Mouse (Mus musculus) midbrain, embryonic 14.5 days (tissue): ENCODE measurements around the gene Kif6. TPM values are rescaled to one million over a fixed set of nuclear protein-coding genes. Genes with fewer than 3 reads are reported as not detected.

ENCODE experiments used
- ATAC-seq: fragments of 200-750 bp; cut with Nextera tagmentation; 2 replicates; pipeline ENCODE4 v1.8.0; 2017; ENCODE audit warnings: moderate number of reproducible peaks, moderate library complexity; ENCODE audit not compliant: low FRiP score, low TSS enrichment
- DNase-seq: peaks from one replicate; pipeline ENCODE4 v3.0.0-alpha.2; 2015
- H3K27ac ChIP-seq: fragments of 300-500 bp; sonication (generic); replicated peaks from 2 replicates; pipeline ENCODE4 v1.5.1; 2014; ENCODE audit warnings: mild to moderate bottlenecking, low read depth, low read length, moderate library complexity
- H3K27me3 ChIP-seq: fragments of 300-500 bp; sonication (generic); 2 replicates; pipeline ENCODE4 v1.6.1; 2014; ENCODE audit warnings: low read length, control low read depth, mixed read lengths; ENCODE audit not compliant: control insufficient read depth, insufficient read depth
- H3K36me3 ChIP-seq: fragments of 300-500 bp; sonication (generic); 2 replicates; pipeline ENCODE4 v1.6.1; 2014; ENCODE audit warnings: low read length, control low read depth; ENCODE audit not compliant: control insufficient read depth, insufficient read depth
- H3K4me1 ChIP-seq: fragments of 300-500 bp; sonication (generic); 2 replicates; pipeline ENCODE4 v1.6.1; 2014; ENCODE audit warnings: mild to moderate bottlenecking, antibody characterized with exemption, low read length, control low read depth; ENCODE audit not compliant: control insufficient read depth, insufficient read depth
- H3K4me2 ChIP-seq: fragments of 300-500 bp; sonication (generic); 2 replicates; pipeline ENCODE4 v1.6.1; 2014; ENCODE audit warnings: mild to moderate bottlenecking, low read length, moderate library complexity
- H3K4me3 ChIP-seq: fragments of 300-500 bp; sonication (generic); replicated peaks from 2 replicates; pipeline ENCODE4 v1.5.1; 2014; ENCODE audit warnings: low read depth, low read length
- H3K9ac ChIP-seq: fragments of 300-500 bp; sonication (generic); replicated peaks from 2 replicates; pipeline ENCODE4 v1.6.1; 2014; ENCODE audit warnings: mild to moderate bottlenecking, low read length, moderate library complexity
- H3K9me3 ChIP-seq: fragments of 300-500 bp; sonication (generic); 2 replicates; pipeline ENCODE4 v1.6.1; 2016; ENCODE audit warnings: low read length, control low read depth, mixed read lengths; ENCODE audit not compliant: control insufficient read depth
- WGBS: fragments of 180-500 bp; shearing (Covaris S2); extraction: QIAGEN DNeasy Blood & Tissue Kit; methylation state at CpG from one replicate; pipeline ENCODE4 v1.1.7; 2014; 5-methylcytosine and 5-hydroxymethylcytosine counted together
- polyA plus RNA-seq: library from polyadenylated mRNA; unstranded; fragments of >200 nt; fragmentation: Nextera tagmentation; extraction: Ambion mirVana; gene quantifications from 2 replicates; pipeline ENCODE4 v1.2.1, GENCODE M21; 2014

Kif6 gene
- polyA plus RNA-seq, 1 experiment from 2014 or later, result 2.4 TPM

- Histone ChIP-seq H3K27me3 (no peaks in the 10 kb centered on the region), H3K9ac (no peak overlapping the region), H3K4me3 (no peak overlapping the region), H3K4me2 (no peak overlapping the region), H3K36me3 (no peaks in the 10 kb centered on the region), H3K27ac (no peak overlapping the region), H3K4me1 (peaks cover 8% of the 10 kb centered on the region; the same call in 1 of the 2 replicates), H3K9me3 (no peaks in the 10 kb centered on the region)
- 36% methylated on average over 5 of the region's 5 CpGs for WGBS
- ATAC-seq, result peak; percentile 46; the same call in 1 of the 2 replicates
- peak; percentile 51 for DNase-seq
Observed at GRCm38 (mm10) chr17:49816067-49816565, 201.2 kb downstream of the Kif6 start.

DNA sequence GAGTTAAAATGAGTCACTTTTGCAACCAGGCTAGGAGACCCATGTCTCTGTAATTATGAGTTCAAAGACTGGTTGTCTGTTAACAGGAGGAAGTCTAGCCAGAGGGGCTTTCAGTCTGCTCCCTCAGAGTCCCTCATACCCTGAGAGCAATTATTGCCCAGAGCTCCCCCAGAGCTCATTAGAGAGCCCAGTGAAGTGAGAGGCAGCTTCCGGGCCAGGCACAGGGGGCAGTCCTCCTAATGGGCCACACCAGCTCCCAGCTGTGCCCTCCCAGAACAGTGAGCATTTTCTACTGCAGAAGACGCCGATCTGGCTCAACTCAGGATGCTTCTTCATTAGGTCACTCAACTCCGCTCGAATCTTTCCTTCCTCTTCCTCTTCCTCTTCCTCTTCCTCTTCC, 201.8 kb downstream of the Kif6 start:
- DNase-seq (peak; percentile 50), ATAC-seq (peak; percentile 62; the same call in 1 of the 2 replicates)
- Histone ChIP-seq H3K4me1 (peaks cover 8% of the 10 kb centered on the region; the same call in 1 of the 2 replicates), H3K4me2 (no peak overlapping the region), H3K36me3 (no peaks in the 10 kb centered on the region), H3K4me3 (no peak overlapping the region), H3K27me3 (no peaks in the 10 kb centered on the region), H3K27ac (no peak overlapping the region), H3K9me3 (no peaks in the 10 kb centered on the region), H3K9ac (no peak overlapping the region)
- 48% methylated on average over 5 of the region's 5 CpGs for WGBS

DNA sequence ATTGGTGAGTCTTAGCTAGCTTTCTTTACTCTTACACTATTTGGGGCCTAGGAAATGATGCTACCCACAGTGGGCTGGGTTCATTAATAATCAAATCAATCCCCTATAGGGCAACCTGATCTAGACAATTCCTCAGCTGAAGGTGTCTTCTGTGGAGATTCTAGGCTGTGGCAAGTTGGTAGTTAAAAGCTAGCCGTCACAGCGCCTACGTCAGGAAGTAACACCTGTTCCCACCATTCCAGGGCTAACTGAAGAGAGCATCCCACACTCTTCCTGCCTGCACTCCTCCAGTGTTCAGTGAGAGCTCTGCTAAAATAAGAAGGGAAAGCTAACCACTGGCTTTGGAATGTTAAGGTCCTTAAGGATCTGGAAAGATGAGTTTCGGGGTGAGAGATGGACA, 205.3 kb downstream of the Kif6 start:
- Histone ChIP-seq H3K9ac (no peak overlapping the region), H3K9me3 (no peaks in the 10 kb centered on the region), H3K36me3 (no peaks in the 10 kb centered on the region), H3K27me3 (no peaks in the 10 kb centered on the region), H3K4me3 (no peak overlapping the region), H3K4me2 (no peak overlapping the region), H3K27ac (no peak overlapping the region), H3K4me1 (peaks cover 8% of the 10 kb centered on the region; the same call in 1 of the 2 replicates)
- ATAC-seq (no peak), DNase-seq (no peak)
- 97% methylated on average over 4 of the region's 4 CpGs for WGBS

DNA sequence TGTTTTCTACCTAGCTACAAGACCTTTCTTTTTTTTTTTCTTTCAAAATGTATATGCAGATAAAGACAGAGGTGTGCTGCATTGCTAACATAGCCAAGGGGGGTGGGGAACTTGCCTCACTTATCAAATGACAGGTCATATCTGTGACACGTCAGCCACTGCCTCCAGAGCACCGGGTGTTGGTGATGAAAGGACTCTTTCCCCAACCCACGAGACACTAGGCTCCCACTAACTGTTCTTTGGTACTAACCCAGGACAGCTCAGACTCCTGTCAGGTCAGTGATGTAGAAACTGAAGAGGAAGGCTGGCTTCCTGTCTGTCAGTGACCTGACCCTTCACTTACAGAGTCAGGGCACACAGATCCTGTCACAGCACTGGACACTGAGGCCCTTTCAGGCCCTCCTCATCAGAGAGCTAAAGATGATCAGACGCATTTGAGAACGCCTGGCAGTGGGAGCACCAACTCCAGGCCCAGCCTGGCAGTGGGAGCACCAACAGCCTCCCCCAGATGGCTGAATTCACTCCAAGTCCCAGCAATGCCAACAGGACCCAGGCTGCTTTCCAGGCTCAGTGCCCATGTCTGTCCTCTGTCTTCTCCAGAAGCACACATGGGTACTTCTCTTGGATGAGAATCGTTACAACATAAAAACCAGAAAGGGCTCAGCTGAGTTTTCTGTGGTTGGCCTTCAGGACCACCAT, 209.4 kb downstream of the Kif6 start:
- H3K4me2 ChIP-seq, result no peak overlapping the region
- H3K4me3 ChIP-seq, result no peak overlapping the region
- ATAC-seq, result no peak
- no peaks in the 10 kb centered on the region for H3K4me1 ChIP-seq
- no peaks in the 10 kb centered on the region for H3K9me3 ChIP-seq
- H3K9ac ChIP-seq, result no peak overlapping the region
- no peak overlapping the region for H3K27ac ChIP-seq
- no peaks in the 10 kb centered on the region for H3K36me3 ChIP-seq
- H3K27me3 ChIP-seq, result no peaks in the 10 kb centered on the region
- no peak for DNase-seq
- 76% methylated on average over 6 of the region's 6 CpGs for WGBS

DNA sequence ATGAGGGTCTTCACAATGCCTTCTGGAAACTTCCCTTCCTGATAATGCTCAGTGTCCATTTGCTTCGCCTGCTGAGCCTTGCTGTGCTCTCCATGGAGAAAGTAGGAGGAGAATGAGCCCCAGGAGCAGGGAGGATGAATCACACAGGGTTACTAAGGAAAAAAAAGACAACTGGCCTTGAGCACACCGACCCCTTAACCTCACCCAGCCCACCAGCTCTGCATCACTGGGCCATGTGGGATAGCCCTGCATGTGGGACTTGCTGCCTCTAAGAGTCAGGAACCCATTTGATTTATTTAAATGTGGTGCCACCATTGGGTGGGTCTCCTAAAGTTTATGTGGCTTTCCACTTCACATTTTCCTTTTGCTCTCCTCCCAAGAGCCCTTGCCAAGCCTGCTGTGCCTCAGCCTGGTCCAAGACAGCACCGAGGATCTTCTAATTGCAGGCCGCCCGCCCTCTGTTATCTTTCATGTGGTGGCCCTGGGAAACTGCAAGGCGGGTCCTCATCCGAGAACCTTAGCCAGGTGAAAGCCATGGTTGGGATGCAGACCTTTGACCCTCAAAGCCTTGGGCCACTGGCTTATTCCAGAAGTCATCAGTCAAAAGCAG, 210.0 kb downstream of the Kif6 start:
- H3K9ac ChIP-seq, result no peak overlapping the region
- no peaks in the 10 kb centered on the region for H3K4me1 ChIP-seq
- H3K27ac ChIP-seq, result no peak overlapping the region
- H3K9me3 ChIP-seq, result no peaks in the 10 kb centered on the region
- H3K36me3 ChIP-seq, result no peaks in the 10 kb centered on the region
- WGBS, result 89% methylated on average over 7 of the region's 7 CpGs
- H3K27me3 ChIP-seq, result no peaks in the 10 kb centered on the region
- H3K4me3 ChIP-seq, result no peak overlapping the region
- no peak overlapping the region for H3K4me2 ChIP-seq
- no peak for DNase-seq
- ATAC-seq, result no peak

DNA sequence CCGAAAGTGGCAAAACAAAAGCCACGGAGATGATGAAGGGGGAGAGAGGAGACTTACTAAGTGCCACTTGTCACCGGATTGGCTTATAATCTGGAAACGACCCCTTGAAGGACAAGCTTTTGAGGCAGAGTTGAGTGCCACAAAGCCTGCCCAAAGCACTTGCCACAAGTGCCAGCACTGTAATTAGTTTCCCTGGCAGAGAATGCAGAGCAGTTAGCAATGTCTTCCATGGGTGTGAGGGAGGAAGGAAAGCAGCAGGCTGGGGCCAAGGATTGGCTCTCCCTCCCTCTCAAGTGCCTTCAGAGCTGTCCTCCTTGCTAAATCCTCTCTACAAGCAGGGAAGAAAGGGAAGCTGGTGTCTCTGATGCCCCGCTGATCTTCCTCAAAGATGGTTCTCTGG, 210.9 kb downstream of the Kif6 start:
- H3K36me3 ChIP-seq, result no peaks in the 10 kb centered on the region
- no peak overlapping the region for H3K9ac ChIP-seq
- H3K27me3 ChIP-seq, result no peaks in the 10 kb centered on the region
- H3K4me1 ChIP-seq, result no peaks in the 10 kb centered on the region
- DNase-seq, result no peak
- no peak overlapping the region for H3K27ac ChIP-seq
- H3K4me3 ChIP-seq, result no peak overlapping the region
- H3K9me3 ChIP-seq, result no peaks in the 10 kb centered on the region
- no peak for ATAC-seq
- no peak overlapping the region for H3K4me2 ChIP-seq
- WGBS, result 94% methylated on average over 5 of the region's 5 CpGs

GRCm38 (mm10) chr17:49831745-49832144, 216.8 kb downstream of the Kif6 start:
- Histone ChIP-seq H3K36me3 (no peaks in the 10 kb centered on the region), H3K27me3 (no peaks in the 10 kb centered on the region), H3K27ac (no peak overlapping the region), H3K4me3 (no peak overlapping the region), H3K4me1 (no peaks in the 10 kb centered on the region), H3K9ac (no peak overlapping the region), H3K9me3 (no peaks in the 10 kb centered on the region), H3K4me2 (no peak overlapping the region)
- 69% methylated on average over 3 of the region's 3 CpGs for WGBS
- DNase-seq, result no peak
- ATAC-seq, result no peak

DNA sequence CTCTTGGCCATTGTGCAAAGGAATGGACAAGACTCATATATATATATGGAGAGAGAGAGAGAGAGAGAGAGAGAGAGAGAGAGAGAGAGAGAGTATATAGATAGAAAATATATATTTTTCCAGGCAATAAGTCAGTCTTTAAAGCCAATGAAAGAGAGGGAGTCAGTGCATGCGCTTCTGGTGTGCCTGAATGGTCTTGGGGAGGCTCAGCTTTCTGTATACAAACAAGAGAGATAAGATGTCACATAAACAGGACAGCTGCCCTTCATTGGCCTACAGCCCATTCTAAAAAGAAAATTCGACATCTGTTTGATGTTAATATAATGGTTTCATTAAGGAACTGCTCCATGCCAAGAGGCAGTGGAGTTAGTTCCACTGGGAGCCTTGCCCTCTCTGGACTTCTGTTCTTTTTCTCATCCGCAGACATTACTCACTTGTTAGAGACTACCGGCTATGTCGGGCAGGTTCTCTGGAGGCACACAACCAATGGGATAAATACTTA, 219.2 kb downstream of the Kif6 start:
- Histone ChIP-seq H3K27ac (no peak overlapping the region), H3K9me3 (no peaks in the 10 kb centered on the region), H3K27me3 (no peaks in the 10 kb centered on the region), H3K4me3 (no peak overlapping the region), H3K36me3 (no peaks in the 10 kb centered on the region), H3K4me1 (no peaks in the 10 kb centered on the region), H3K9ac (no peak overlapping the region), H3K4me2 (no peak overlapping the region)
- 91% methylated on average over 5 of the region's 5 CpGs for WGBS
- DNase-seq (no peak), ATAC-seq (no peak)

- no peaks in the 10 kb centered on the region for H3K27me3 ChIP-seq
- H3K27ac ChIP-seq, result no peak overlapping the region
- H3K9ac ChIP-seq, result no peak overlapping the region
- 69% methylated on average over 5 of the region's 5 CpGs for WGBS
- no peaks in the 10 kb centered on the region for H3K36me3 ChIP-seq
- ATAC-seq, result no peak
- H3K9me3 ChIP-seq, result no peaks in the 10 kb centered on the region
- no peak overlapping the region for H3K4me3 ChIP-seq
- DNase-seq, result no peak
- no peaks in the 10 kb centered on the region for H3K4me1 ChIP-seq
- no peak overlapping the region for H3K4me2 ChIP-seq
Observed at GRCm38 (mm10) chr17:49837417-49837816, 222.5 kb downstream of the Kif6 start.
